Mouse (Mus musculus) skeletal muscle tissue, adult 2 months (tissue): ENCODE results near the gene Hmcn2.
A peak's percentile ranks its signal among the peaks of the same experiment; 100 is the strongest.

Experiments used
- DNase-seq: peaks from one replicate; pipeline ENCODE4 v3.0.0-alpha.2; 2012; ENCODE audit warnings: low read depth, low spot score

The Hmcn2 gene

DNA sequence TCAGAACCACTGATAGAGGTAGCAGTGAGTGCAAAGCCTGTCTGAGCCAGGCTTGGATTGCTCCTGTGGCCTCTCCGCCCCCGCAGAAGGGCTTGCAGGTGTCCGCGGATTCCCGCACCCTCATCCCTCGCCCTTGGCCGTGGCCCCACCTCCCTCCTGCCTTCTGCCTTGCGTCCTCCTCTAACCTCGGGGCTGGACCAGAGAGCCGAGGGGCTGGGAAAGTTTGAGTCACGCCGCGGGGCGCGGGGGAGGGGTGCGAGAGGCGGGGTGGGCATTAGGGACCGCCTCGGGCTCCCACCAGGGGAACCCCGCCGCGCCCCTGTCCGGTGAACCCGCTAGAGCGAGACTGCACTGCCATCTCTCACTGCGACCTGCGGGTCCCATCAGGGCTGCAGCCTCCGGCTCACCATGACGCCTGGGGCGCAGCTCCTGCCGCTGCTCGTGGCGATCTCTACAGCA is at the start of gene Hmcn2:
Gene Hmcn2 (plus strand): TSS at position 409 of the 459 bp plus-strand sequence.
- DNase-seq: peak; percentile 47

DNA sequence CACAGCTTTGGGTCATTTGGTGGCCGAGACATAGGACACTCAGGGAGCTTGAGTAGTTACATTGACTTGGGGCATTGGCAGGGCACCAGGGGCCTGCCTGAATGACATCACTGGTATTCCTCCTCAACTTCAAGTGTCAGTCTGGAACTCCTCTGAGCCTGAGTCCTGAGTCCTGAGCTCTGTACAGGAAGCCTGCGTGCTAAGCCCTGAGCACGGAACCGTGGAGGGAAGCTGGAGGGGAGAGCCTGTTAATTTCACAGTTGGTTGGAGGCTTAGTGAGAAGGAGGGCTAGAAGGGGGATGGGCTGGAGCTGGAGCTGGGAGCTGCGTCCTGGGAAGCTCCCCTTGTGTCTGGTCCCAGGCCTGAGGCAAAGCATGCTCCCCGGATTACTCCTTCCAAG is 46.8 kb upstream of the Hmcn2 start:
- DNase-seq: no peak

DNA sequence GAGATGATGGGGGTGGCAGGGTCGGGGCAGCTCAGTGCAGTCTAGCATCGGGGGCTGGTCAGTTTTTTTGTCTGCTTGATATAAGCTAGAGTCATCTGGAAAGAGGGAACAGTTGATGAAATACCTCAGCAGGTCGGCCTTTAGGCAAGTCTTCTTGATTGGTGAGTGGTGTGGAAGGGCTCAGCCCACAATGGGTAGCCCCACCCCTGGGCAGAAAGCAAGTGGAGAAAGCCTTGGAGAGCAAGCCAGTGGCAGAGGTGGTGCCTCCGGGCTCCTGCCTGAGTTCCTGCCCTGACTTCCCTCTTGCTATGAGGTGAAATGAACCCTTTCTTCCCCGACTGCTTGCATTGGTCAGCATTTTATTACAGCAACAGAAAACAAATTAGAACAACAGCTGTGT is 45.6 kb upstream of the Hmcn2 start:
- DNase-seq: no peak

DNA sequence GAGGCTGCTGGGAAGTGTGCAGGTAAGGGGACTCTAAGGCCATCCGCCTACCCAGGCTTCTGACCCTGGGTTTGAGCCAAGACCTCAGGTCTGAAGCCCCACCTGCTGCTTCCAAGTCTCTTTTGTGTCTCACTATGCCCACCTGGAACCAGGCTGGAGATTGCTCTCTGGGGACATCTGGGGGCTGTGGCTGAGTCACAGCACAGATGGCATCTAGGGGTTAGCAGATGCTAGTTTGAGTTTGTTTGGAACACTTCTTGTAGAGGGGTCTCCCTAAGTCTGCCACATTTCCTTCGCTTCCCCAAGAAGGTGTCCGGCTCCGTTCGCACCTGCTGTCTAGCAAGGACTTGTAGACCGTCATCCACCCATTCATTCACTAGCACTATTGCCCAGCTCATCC is 45.0 kb upstream of the Hmcn2 start:
- DNase-seq: no peak

DNA sequence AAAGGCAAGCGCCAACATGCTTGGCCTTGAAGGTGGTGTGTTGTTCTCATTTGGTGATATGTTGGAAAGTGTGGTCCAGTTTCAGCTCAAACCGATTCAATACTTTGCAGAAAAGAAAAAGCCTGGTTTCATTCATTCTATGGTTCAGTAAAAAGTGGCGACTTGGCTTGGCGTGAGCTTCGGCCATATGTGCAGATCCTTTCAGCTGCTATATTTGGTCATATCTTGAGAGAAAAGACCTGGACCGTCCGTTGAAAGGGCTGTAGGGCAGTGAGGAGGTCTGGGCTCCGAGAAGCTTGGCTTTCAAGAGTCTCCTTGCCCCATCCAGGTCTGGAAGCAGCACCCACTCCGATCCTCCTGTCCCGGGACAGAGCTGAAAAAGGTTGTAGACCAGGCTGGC is 44.4 kb upstream of the Hmcn2 start:
- DNase-seq: no peak

DNA sequence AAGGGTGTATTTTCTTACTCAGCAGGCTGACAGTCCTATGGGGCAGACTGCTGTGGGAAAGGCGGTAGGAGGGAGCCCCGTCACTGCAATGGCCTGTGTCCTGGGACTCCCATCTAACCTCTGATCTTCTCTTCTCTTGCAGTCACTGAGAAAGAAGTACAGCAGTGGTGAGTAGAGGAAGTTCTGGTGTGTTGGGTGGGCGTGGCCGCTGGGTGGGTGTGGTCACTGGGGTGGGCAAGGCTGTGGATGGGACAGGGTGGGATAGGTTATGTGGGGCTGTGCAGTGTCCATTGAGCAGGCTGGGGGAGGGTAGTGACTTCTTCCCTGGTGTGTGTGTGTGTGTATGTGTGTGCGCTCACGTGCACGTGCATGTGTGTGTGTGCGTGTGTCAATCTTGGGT is 43.7 kb upstream of the Hmcn2 start:
- DNase-seq: no peak

DNA sequence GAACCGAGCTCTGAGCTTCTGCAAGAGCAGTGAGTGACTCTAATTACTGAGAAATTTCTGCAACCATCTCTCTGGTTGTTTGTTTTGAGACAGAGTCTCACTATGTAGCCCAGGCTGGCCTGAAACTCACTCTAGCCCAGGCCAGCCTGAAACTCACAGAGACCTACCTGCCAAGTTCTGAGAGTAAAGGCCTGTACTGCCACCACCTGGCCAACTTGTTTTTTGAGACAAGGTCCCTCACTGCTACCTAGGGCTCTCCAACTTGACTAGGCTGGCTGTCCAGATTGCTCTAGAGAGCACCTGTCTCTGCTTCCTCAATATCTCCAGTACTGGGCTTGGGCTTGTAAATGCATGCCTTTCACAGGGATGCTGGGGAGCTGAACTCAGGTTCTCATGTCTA is 43.1 kb upstream of the Hmcn2 start:
- no peak for DNase-seq

DNA sequence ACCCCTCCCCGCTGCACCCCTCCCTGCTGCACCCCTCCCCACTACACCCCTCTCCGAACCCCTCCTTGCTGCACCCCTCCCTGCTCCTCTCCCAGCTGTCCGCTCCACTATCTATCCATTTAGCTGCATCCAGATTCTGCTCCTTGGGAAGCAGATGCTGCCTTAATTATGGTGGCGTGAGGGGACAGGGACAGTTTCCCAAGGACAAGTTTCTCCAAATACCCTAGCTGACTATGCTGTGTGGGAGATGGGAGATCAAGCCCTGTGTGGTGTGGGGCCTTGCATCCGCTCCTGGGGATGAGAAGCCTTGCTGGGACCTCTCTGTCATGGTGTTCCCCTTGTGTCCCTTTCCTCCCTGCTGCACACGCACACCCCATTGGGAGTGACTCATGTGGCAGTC is 39.2 kb upstream of the Hmcn2 start:
- no peak for DNase-seq

DNA sequence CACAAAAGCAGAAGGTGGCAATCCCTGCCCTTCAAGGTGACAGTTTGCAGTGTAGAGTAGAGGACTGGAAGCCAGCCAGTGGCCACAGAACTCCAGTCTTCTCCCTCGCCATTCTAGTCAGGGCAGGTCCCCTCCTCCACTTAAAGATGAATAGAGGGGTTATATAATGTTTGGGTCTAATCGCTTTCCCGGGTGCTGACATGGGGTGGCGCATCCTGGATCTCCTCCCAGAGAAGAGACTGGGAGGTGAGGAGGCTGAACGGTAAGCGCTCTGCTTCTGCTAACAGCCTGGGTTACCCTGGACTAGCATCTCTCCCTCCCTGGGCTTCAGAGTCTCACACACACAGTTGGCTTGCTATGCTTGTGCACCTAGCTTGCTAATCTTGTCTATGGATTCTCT is 36.4 kb upstream of the Hmcn2 start:
- DNase-seq: no peak

DNA sequence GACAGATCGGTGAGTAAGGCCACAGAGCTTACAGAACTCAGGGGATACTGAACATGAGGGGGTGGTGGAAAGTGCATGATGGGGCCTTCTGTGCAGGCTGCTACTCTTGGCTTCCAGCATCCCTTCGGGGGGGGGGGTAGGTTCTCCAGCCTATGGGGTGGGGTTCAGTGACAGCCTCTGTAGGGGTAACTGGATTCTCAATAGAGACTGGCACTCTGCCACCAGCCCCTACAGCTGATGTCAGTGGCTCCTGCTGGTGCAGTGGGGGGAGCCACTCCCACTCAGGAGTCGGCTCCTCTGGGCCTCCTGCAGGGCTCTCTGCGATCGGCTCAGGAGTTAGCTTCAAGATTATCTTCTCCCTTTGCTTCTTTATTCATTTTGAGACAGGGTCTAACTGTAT is 35.7 kb upstream of the Hmcn2 start:
- DNase-seq: no peak

DNA sequence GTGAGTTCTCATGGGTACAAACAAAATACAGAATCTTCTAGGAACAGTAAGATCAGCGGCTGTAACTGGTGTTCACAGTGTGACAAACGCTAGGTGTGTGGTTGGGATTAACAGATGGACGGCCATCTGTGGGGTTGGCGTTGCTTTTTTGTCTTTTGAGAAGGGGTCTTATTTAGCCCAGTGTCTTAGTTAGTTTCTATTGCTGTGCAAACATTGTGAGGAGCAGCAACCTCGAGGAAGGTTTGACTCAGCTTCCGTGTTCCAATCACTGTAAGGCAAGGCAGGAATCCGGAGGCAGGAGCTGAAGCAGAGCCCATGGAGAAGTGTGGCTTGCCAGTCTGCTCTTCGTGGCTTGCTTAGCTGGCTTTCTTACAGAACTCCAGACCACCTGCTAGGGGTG is 33.1 kb upstream of the Hmcn2 start:
- no peak for DNase-seq

DNA sequence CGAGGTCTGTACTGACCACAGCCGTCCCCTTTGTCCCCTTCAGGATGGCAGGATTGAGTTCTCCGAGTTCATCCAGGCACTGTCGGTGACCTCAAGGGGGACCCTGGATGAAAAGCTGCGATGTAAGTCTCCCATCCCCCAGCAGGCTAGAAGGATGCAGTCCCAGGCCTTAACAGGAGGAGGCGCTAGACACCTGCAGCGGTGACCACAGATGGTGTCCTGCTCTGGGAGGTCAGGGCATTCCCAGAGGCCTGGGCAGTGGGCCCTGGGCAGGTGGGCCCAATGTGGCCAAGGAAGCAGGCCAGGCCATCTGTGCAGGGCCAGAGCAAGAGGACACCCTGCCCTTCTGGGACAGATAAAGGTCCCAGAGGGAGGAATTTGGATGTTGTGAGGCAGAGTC is 31.9 kb upstream of the Hmcn2 start:
- DNase-seq: no peak

DNA sequence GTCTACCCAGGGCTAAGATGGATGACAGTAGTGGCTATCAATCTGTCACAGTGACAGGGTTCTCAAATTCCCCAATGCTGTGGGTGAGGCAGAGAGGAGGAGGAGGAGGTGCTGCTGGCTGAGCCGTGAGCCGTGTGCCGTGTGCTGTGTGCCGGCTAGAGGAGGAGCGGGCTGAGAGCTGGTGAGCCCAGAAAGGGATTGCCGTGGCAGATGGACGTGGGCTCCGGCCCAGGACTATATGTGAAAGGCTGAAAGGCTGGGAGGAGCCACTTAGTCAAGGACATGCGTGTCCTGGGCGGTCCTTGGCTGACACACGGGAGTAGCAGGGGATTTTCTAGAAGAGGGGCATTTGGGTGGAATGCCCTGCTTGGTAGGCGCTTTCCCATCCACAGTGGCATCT is 31.3 kb upstream of the Hmcn2 start:
- no peak for DNase-seq

DNA sequence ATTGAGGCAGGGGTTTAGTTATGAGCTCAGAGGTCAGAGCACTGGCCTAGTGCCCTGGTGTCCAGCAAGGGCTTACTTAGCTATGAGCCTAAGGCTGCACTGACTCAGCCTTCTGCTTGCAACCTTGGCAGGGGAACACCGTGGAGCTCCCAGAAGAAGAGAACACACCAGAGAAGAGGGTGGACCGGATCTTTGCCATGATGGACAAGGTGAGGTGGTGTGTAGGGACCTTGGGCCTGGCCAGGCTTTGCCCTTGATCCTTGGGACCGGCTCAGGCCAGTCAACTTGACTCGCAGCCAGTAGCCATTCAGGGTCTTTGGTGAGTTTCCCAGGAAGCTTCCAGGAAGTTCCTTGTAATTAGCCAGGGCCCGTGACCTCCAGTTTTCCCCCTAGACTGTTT is 29.7 kb upstream of the Hmcn2 start:
- DNase-seq: no peak

DNA sequence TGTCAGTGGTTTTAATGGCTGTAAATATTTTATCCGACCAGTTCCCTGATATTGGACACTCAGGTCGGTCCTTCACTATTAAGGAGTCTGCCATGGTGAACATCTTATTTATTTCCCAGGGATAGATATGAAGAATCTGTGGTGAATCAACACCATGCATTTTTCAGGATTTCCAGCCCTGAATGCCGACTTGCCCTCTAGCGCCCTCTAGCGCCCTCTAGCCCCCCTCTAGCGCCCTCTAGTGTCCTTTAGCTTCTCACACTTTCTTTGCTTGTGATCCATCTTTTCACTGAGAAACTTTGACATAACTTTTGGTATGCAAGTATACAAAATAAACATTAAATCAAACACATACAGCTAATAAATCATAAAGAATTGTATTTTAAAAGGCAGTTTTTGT is 22.8 kb upstream of the Hmcn2 start:
- DNase-seq: no peak

DNA sequence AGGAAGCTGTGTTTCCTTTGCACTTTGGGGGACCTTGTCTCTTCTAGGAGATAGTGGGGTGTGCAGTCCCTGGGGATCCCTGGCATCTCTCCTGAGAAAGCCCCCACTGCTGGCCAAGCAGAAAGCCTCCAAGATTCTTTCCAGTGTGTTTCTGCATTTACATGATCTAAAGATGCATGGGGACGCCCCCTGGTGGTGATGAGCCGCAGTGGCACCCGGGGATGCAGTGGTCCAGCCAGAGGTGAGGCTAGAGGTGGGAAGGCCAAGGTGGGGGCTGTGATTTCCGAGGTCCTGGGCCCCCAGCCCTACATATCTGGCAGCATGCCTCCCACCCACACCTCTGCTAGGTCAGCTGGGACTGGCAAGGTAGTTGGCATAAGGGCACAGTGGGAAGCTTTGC is 19.2 kb upstream of the Hmcn2 start:
- no peak for DNase-seq

DNA sequence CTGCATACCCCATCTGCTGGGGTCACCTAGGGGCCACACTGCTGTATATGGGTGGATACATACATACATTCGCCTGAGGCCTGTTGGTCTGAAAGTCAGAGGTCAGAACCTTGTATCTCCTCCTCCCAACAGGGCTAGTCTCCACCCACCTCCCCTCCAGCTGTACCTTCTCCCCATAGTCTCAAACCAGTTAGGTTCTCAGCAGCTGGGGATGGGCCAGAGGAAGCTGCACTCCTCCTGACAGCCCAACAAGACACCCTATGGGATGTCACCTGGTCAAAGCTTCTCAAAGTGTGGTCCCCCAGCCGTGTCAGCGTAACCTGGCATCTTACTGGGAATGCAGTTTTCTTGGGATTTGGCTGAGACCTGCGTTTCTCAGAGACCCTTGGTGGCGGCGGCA is 17.8 kb upstream of the Hmcn2 start:
- DNase-seq: no peak

DNA sequence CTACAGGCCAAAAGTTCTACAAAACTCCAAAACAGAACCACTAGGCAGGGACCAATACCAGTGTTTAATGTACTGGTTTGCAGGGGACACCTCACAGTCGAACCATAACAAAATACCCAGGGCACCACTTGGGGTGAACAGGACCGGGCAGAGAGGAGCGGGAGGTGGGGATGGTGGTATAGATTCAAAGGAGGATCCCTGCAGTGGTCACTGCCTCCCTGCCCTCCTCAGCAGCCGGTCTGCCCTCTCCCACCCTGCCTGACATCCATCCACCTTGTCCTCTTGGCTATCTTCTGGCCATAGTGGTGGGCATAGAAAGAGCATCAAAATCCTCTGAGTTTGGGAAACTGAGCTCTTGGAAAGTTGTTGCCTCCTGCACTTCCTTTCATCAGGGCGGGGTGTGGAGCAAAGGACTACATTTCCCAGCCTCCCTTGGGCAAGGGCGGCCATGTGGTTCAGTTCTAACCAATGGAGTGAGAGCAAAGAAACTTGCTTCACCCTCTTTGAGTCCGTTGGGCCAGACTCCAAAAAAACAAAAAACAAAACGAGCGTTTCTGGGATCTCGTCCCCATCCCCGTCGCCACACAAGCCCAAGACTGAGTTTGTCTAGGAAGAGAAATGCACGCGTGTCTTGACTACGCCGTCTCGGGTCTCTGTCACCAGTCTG is 16.5 kb upstream of the Hmcn2 start:
- DNase-seq: peak; percentile 64

DNA sequence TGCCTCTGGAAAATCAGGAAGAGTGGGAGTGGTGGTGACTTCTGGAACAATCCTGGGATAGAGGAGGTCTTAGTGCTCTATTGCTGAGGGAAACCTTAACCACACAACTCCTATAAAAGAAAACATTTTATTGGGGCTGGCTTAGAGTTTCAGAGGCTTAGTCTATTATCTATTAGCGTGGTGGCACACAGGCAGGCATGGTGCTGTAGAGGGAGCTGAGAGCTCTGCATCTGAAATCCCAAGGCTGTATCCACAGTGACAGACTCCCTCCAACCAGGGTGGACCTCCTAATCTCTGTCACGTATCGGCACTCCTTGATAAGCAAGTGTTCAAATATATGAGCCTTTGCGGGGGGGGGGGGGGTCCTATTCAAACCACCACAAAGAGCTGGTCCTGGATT is 15.4 kb upstream of the Hmcn2 start:
- no peak for DNase-seq

DNA sequence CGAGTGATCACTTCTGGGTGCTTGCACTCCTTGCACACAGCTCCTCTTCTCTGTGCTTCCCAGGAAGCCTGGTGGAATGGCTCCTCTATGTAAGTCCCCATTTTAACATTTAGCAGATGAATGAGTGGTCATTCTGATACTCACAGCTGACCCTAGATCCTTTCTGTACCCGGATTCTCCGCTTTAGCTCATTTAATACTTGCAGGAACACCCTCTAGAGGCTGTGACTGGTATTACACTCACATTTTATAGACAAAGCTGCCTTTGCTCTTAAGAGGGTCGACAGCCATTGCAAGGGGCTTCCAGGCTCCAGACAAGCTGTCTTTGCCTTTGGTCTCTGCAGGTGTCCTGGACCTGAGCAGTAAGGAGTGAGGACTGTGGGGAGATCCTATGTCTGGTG is 14.9 kb upstream of the Hmcn2 start:
- no peak for DNase-seq

DNA sequence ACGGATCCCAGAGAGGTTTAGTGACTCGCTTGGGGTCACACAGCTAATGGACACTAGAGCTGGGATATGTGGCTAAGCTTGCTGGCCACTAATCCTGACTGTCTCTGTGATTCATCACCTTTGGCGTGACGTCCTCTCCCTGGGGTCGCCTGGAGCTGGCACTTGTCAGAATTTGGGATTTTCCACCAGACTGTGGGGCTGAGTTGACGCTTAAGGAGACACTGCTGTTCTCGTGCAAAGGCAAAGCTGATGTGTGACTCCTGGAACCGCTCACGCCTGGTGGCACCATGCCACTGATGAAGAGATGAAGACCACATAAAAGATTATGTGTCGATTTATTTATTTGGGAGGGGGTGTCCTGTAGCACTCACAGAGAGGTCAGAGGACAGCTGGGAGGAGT is 14.2 kb upstream of the Hmcn2 start:
- DNase-seq: peak; percentile 53

DNA sequence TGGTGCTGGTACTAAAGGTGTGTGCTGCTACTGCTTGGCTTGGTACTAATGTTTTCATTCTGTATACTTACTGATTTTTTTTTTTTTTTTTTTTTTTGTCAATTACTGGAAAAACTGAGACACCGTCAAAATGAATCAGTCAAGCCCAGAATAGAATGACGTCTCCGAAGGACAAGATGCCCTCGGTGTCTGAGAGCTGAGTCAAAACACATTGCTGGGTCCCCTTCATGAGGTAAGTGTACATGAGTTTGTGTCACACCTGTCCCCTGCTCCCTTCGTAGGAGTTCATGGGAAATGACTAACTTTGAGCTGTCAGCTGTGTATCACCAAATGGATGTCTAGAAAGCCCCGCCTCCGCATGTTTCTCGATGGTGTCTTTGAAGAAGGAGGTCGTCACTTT is 11.0 kb upstream of the Hmcn2 start:
- DNase-seq: no peak

DNA sequence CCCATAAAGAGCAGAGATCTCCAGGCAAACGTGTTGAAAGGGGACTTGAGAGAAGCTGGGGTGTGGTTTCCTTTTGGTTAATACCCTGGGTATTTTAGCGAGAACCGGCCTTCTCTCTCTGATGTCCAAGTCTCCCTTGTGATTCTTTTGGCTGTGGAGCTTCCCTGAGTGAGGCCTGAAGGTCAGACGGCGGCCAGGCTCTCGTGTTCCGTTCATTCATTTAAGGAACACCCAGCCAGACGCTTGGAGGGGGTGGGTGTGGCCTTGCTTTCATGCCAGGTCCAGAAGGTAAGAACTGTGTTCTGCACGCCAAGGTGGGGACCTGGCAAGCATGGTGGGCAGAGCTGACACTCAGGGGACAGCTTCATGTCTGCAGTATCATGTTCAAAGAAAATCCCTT is 10.0 kb upstream of the Hmcn2 start:
- DNase-seq: peak; percentile 59
